Mouse (Mus musculus) limb, embryonic 12.5 days (tissue): ENCODE measurements around the gene Cdc42ep1. TPM values are rescaled to one million over a fixed set of nuclear protein-coding genes. Genes with fewer than 3 reads are reported as not detected.

ENCODE experiments used
- ATAC-seq: fragments of 200-750 bp; cut with Nextera tagmentation; 2 replicates; pipeline ENCODE4 v1.8.0; 2017; ENCODE audit warnings: low read depth, moderate TSS enrichment; ENCODE audit not compliant: insufficient number of reproducible peaks, insufficient read depth, low FRiP score, low TSS enrichment
- H3K27ac ChIP-seq: fragments of 300-500 bp; sonication (generic); 2 replicates; pipeline ENCODE4 v1.5.1; 2016; ENCODE audit warnings: mild to moderate bottlenecking, moderate library complexity
- H3K27me3 ChIP-seq: fragments of 300-500 bp; sonication (generic); 2 replicates; pipeline ENCODE4 v1.6.1; 2016; ENCODE audit warnings: mild to moderate bottlenecking, moderate library complexity
- H3K36me3 ChIP-seq: fragments of 300-500 bp; sonication (generic); 2 replicates; pipeline ENCODE4 v1.6.1; 2016; ENCODE audit warnings: mild to moderate bottlenecking, moderate library complexity
- H3K4me1 ChIP-seq: fragments of 300-500 bp; sonication (generic); replicated peaks from 2 replicates; pipeline ENCODE4 v1.6.1; 2016
- H3K4me2 ChIP-seq: fragments of 300-500 bp; sonication (generic); 2 replicates; pipeline ENCODE4 v1.6.1; 2016; ENCODE audit warnings: mild to moderate bottlenecking, moderate library complexity
- H3K4me3 ChIP-seq: fragments of 300-500 bp; sonication (generic); replicated peaks from 2 replicates; pipeline ENCODE4 v1.5.1; 2016; ENCODE audit warnings: mild to moderate bottlenecking
- H3K9ac ChIP-seq: fragments of 300-500 bp; sonication (generic); replicated peaks from 2 replicates; pipeline ENCODE4 v1.6.1; 2016; ENCODE audit warnings: mild to moderate bottlenecking, moderate library complexity
- H3K9me3 ChIP-seq: fragments of 300-500 bp; sonication (generic); 2 replicates; pipeline ENCODE4 v1.6.1; 2016; ENCODE audit warnings: mild to moderate bottlenecking, moderate library complexity
- WGBS: fragments of 180-500 bp; shearing (Covaris S2); methylation state at CpG from one replicate; pipeline ENCODE4 v1.1.7; 2016; 5-methylcytosine and 5-hydroxymethylcytosine counted together
- polyA plus RNA-seq: library from polyadenylated mRNA; unstranded; fragments of >200 nt; fragmentation: Nextera tagmentation; extraction: Ambion mirVana; gene quantifications from 2 replicates; pipeline ENCODE4 v1.2.1, GENCODE M21; 2016

The Cdc42ep1 gene
- polyA plus RNA-seq, 1 experiment from 2014 or later: 14.3 TPM

- Histone ChIP-seq H3K9me3 (no peaks in the 10 kb centered on the region), H3K36me3 (0 out of 2 replicates have a peak, but pooled peaks cover 3% of the 10 kb centered on the region), H3K4me3 (no peak overlapping the region), H3K27ac (no peak overlapping the region), H3K9ac (no peak overlapping the region), H3K27me3 (no peaks in the 10 kb centered on the region; the same call in 1 of the 2 replicates), H3K4me2 (no peak overlapping the region), H3K4me1 (peaks cover 7% of the 10 kb centered on the region)
- ATAC-seq: no peak
- WGBS: 65% methylated on average over 6 of the region's 6 CpGs
These were observed 8.5 kb downstream of the Cdc42ep1 start for GRCm38 (mm10) chr15:78850944-78851343.

- peak; percentile 62; the same call in 1 of the 2 replicates for ATAC-seq
- H3K4me3 ChIP-seq: no peak overlapping the region
- H3K27ac ChIP-seq: no peak overlapping the region
- H3K9me3 ChIP-seq: no peaks in the 10 kb centered on the region
- H3K4me2 ChIP-seq: 0 out of 2 replicates have a peak overlapping the region, but pooled peaks have one; percentile 26
- WGBS: 14% methylated on average over 13 of the region's 13 CpGs
- H3K27me3 ChIP-seq: no peaks in the 10 kb centered on the region; the same call in 1 of the 2 replicates
- 0 out of 2 replicates have a peak, but pooled peaks cover 3% of the 10 kb centered on the region for H3K4me1 ChIP-seq
- no peak overlapping the region for H3K9ac ChIP-seq
- H3K36me3 ChIP-seq: 0 out of 2 replicates have a peak, but pooled peaks cover 3% of the 10 kb centered on the region
These were observed 9.2 kb downstream of the Cdc42ep1 start for GRCm38 (mm10) chr15:78851505-78852153.

- Histone ChIP-seq H3K27ac (no peak within 1 kb of the TSS), H3K36me3 (no peaks in the 10 kb centered on the region), H3K4me1 (0 out of 2 replicates have a peak, but pooled peaks cover 3% of the 10 kb centered on the region), H3K9me3 (no peaks in the 10 kb centered on the region), H3K4me2 (no peak within 1 kb of the TSS), H3K9ac (no peak within 1 kb of the TSS), H3K4me3 (no peak within 1 kb of the TSS), H3K27me3 (no peaks in the 10 kb centered on the region)
- no peak for ATAC-seq
- 80% methylated on average over 8 of the region's 8 CpGs for WGBS
These were observed 13.0 kb downstream of the Cdc42ep1 start, which contains the start of gene Lgals2 for GRCm38 (mm10) chr15:78855303-78855965. Gene Lgals2, minus strand, starts transcription at chr15:78855529.

DNA sequence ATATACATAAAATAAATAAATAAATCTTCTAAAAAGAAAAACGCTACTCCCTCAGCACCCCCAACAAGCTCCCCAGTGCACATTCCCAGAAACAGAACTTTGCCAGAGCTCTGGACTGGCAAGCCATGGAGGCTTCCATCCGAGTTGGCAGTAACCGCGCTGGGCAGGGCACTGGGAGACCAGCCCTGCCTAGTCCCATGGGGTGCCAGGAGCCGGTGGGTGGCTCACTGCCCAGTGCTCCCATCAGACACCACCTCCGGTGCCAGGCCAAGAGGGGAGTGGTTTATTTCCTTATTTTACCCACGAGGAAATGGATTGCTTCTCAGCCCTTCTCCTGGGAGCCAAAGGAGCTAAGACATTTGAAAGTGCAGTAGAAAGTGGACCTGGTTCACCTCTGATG lies 14.6 kb downstream of the Cdc42ep1 start:
- H3K9ac ChIP-seq: no peak overlapping the region
- ATAC-seq: no peak
- no peak overlapping the region for H3K27ac ChIP-seq
- H3K4me1 ChIP-seq: no peaks in the 10 kb centered on the region
- no peak overlapping the region for H3K4me3 ChIP-seq
- no peaks in the 10 kb centered on the region for H3K27me3 ChIP-seq
- no peaks in the 10 kb centered on the region for H3K36me3 ChIP-seq
- WGBS: 77% methylated on average over 7 of the region's 7 CpGs
- H3K9me3 ChIP-seq: no peaks in the 10 kb centered on the region
- no peak overlapping the region for H3K4me2 ChIP-seq

DNA sequence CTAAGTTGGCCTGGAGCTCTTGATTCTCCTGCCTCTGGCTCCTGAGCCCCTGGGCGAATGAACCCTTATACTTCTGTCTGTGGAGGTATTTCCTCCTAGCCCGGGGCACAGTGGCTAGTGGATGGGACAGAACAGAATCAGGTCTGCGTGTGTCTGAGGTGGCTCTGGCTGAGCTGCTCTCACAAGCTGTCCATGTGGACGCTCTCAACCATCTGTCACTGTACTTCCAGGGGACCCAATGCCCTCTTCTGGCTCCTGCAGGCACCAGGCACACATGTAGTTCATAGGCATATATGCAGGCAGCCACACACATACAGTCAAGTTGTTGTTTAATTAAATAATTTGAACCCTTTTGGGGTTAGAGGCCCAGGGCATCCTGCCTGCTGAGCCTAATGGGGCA lies 16.9 kb downstream of the Cdc42ep1 start:
- 68% methylated on average over 4 of the region's 4 CpGs for WGBS
- H3K27ac ChIP-seq: no peak overlapping the region

DNA sequence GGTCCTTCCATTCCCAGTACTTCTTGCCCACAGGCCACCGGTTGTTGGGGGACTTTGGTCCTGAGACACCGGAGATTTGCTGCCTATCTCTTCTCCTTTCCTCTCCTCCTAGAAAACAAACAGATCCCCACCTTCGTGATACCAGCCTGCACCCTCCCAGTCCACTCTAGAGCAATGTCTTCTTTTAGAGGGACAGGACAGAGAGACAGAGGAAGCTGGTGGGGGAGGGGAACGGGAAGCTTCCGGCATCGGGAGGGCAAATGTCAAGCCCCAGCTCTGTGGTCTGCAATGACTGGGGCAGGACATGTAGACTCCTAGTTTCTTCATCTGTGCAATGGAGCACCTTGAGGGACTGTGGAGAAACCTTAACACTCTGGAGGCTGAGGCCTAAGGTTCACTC lies 17.3 kb downstream of the Cdc42ep1 start:
- H3K27ac ChIP-seq: no peak overlapping the region
- no peak overlapping the region for H3K4me2 ChIP-seq
- H3K4me3 ChIP-seq: no peak overlapping the region
- no peaks in the 10 kb centered on the region for H3K9me3 ChIP-seq
- peaks cover 8% of the 10 kb centered on the region; the same call in 1 of the 2 replicates for H3K4me1 ChIP-seq
- no peak for ATAC-seq
- no peaks in the 10 kb centered on the region for H3K27me3 ChIP-seq
- no peaks in the 10 kb centered on the region for H3K36me3 ChIP-seq
- 71% methylated on average over 6 of the region's 6 CpGs for WGBS
- H3K9ac ChIP-seq: no peak overlapping the region

More for the DNA sequence above, 16.9 kb downstream of the Cdc42ep1 start:
- no peak for ATAC-seq
- peaks cover 8% of the 10 kb centered on the region; the same call in 1 of the 2 replicates for H3K4me1 ChIP-seq
- no peak overlapping the region for H3K9ac ChIP-seq
- no peak overlapping the region for H3K4me3 ChIP-seq
- H3K27me3 ChIP-seq: no peaks in the 10 kb centered on the region
- no peaks in the 10 kb centered on the region for H3K36me3 ChIP-seq
- no peak overlapping the region for H3K4me2 ChIP-seq
- H3K9me3 ChIP-seq: no peaks in the 10 kb centered on the region

GRCm38 (mm10) chr15:78862280-78862679 lies 19.9 kb downstream of the Cdc42ep1 start:
- Histone ChIP-seq H3K27me3 (no peaks in the 10 kb centered on the region), H3K36me3 (no peaks in the 10 kb centered on the region), H3K4me2 (no peak overlapping the region), H3K9me3 (no peaks in the 10 kb centered on the region), H3K27ac (no peak overlapping the region), H3K4me3 (no peak overlapping the region), H3K9ac (no peak overlapping the region), H3K4me1 (peaks cover 8% of the 10 kb centered on the region; the same call in 1 of the 2 replicates)
- no peak for ATAC-seq
- WGBS: 89% methylated on average over 5 of the region's 5 CpGs

- Histone ChIP-seq H3K9ac (no peak overlapping the region), H3K27ac (no peak overlapping the region)
- 74% methylated on average over 2 of the region's 2 CpGs for WGBS
These were observed 20.7 kb downstream of the Cdc42ep1 start for GRCm38 (mm10) chr15:78863154-78863553.

GRCm38 (mm10) chr15:78863852-78864253 lies 21.4 kb downstream of the Cdc42ep1 start:
- WGBS: 46% methylated on average over 13 of the region's 13 CpGs

More at GRCm38 (mm10) chr15:78863154-78863553, 20.7 kb downstream of the Cdc42ep1 start:
- H3K36me3 ChIP-seq: no peaks in the 10 kb centered on the region
- H3K9me3 ChIP-seq: no peaks in the 10 kb centered on the region
- no peak overlapping the region for H3K4me2 ChIP-seq
- no peak overlapping the region for H3K4me3 ChIP-seq
- H3K27me3 ChIP-seq: no peaks in the 10 kb centered on the region
- ATAC-seq: no peak
- peaks cover 8% of the 10 kb centered on the region; the same call in 1 of the 2 replicates for H3K4me1 ChIP-seq

DNA sequence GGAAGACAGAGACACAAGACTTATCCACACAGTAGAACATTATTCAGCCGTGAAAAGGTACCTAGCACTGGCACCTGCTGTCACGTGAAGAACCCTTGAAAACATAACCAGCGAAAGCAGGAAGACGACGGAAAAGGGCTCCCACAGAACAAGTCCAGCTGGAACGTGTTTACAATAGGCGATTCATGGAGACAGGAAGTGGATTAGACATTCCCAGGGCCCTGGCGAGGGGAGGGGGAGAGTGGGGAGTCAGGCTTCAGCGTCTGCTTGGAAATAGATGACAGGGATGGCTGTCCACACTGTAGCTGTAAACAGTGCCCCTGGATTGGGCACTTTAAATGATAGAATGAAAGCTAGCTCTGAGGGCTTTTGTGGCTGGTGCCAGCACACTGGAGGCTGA lies 26.0 kb downstream of the Cdc42ep1 start:
- 6% methylated on average over 9 of the region's 9 CpGs for WGBS
- Histone ChIP-seq H3K4me1 (peaks cover 14% of the 10 kb centered on the region), H3K36me3 (no peaks in the 10 kb centered on the region), H3K4me2 (no peak overlapping the region), H3K27me3 (no peaks in the 10 kb centered on the region), H3K9ac (0 out of 2 replicates have a peak overlapping the region, but pooled peaks have one; percentile 4), H3K4me3 (no peak overlapping the region), H3K9me3 (no peaks in the 10 kb centered on the region), H3K27ac (peak overlapping the region; percentile 83)
- 0 out of 2 replicates have a peak, but pooled peaks have one; percentile 23 for ATAC-seq

More at GRCm38 (mm10) chr15:78863852-78864253, 21.4 kb downstream of the Cdc42ep1 start:
- Histone ChIP-seq H3K27ac (no peak overlapping the region), H3K27me3 (no peaks in the 10 kb centered on the region), H3K36me3 (no peaks in the 10 kb centered on the region), H3K4me2 (no peak overlapping the region), H3K4me3 (no peak overlapping the region), H3K4me1 (peaks cover 14% of the 10 kb centered on the region), H3K9ac (no peak overlapping the region), H3K9me3 (no peaks in the 10 kb centered on the region)
- ATAC-seq: no peak

- Histone ChIP-seq H3K9me3 (no peaks in the 10 kb centered on the region), H3K4me1 (peaks cover 9% of the 10 kb centered on the region), H3K27ac (peak overlapping the region; percentile 83), H3K36me3 (no peaks in the 10 kb centered on the region), H3K27me3 (no peaks in the 10 kb centered on the region), H3K4me3 (no peak overlapping the region), H3K4me2 (no peak overlapping the region), H3K9ac (0 out of 2 replicates have a peak overlapping the region, but pooled peaks have one; percentile 4)
- WGBS: 60% methylated on average over 7 of the region's 7 CpGs
- ATAC-seq: no peak
These were observed 26.4 kb downstream of the Cdc42ep1 start for GRCm38 (mm10) chr15:78868826-78869233.
